Mouse (Mus musculus): ENCODE data around the gene Phf19. TPM values are rescaled to one million over a fixed set of nuclear protein-coding genes. Genes with fewer than 3 reads are reported as not detected.

The Phf19 gene
- polyA plus RNA-seq, 1 experiment from 2014 or later: 4.1 TPM

- ATAC-seq (ENCODE audit: low FRiP score, low read depth): peak; percentile 97
- Histone ChIP-seq H3K27me3 (peaks cover 15% of the 10 kb centered on the region; the same call in 1 of the 2 replicates), H3K9me3 (no peaks in the 10 kb centered on the region), H3K4me2 (replicated peaks) (peak overlapping the region; percentile 56), H3K4me3 (peak overlapping the region; percentile 30), H3K9ac (replicated peaks) (no peak overlapping the region), H3K27ac (replicated peaks) (peak overlapping the region; percentile 54), H3K4me1 (peaks cover 10% of the 10 kb centered on the region), H3K36me3 (no peaks in the 10 kb centered on the region)
- WGBS: 1% methylated on average over 34 of the region's 34 CpGs
Observed at GRCm38 (mm10) chr2:34904849-34905542, 8.8 kb downstream of the Phf19 start.

- no peak overlapping the region for H3K4me3 ChIP-seq
- no peaks in the 10 kb centered on the region for H3K36me3 ChIP-seq
- peaks cover 10% of the 10 kb centered on the region for H3K4me1 ChIP-seq
- H3K4me2 ChIP-seq (replicated peaks): peak overlapping the region; percentile 56
- 80% methylated on average over 4 of the region's 4 CpGs for WGBS
- no peak for ATAC-seq (ENCODE audit: low FRiP score, low read depth)
- no peak overlapping the region for H3K9ac ChIP-seq (replicated peaks)
- no peak overlapping the region for H3K27ac ChIP-seq (replicated peaks)
- H3K27me3 ChIP-seq: peaks cover 15% of the 10 kb centered on the region; the same call in 1 of the 2 replicates
- H3K9me3 ChIP-seq: no peaks in the 10 kb centered on the region
Observed at GRCm38 (mm10) chr2:34903652-34904405, 10.0 kb downstream of the Phf19 start.

- Histone ChIP-seq H3K27me3 (peaks cover 15% of the 10 kb centered on the region; the same call in 1 of the 2 replicates), H3K9ac (replicated peaks) (no peak overlapping the region), H3K27ac (replicated peaks) (no peak overlapping the region), H3K36me3 (no peaks in the 10 kb centered on the region), H3K4me2 (replicated peaks) (no peak overlapping the region), H3K4me1 (peaks cover 10% of the 10 kb centered on the region), H3K9me3 (no peaks in the 10 kb centered on the region), H3K4me3 (no peak overlapping the region)
- no peak for ATAC-seq (ENCODE audit: low FRiP score, low read depth)
- WGBS: 88% methylated on average over 6 of the region's 7 CpGs
Observed at GRCm38 (mm10) chr2:34903191-34903590, 10.6 kb downstream of the Phf19 start.

- no peak for ATAC-seq (ENCODE audit: low FRiP score, low read depth)
- Histone ChIP-seq H3K4me2 (replicated peaks) (no peak overlapping the region), H3K4me3 (no peak overlapping the region), H3K36me3 (no peaks in the 10 kb centered on the region), H3K9ac (replicated peaks) (no peak overlapping the region), H3K27ac (replicated peaks) (no peak overlapping the region), H3K27me3 (peaks cover 12% of the 10 kb centered on the region; the same call in 1 of the 2 replicates), H3K4me1 (peaks cover 10% of the 10 kb centered on the region), H3K9me3 (no peaks in the 10 kb centered on the region)
- 87% methylated on average over 6 of the region's 6 CpGs for WGBS
Observed at GRCm38 (mm10) chr2:34902731-34903130, 11.1 kb downstream of the Phf19 start.

GRCm38 (mm10) chr2:34901726-34902125 is 12.1 kb downstream of the Phf19 start:
- no peak overlapping the region for H3K27ac ChIP-seq (replicated peaks)
- H3K9me3 ChIP-seq: no peaks in the 10 kb centered on the region
- no peak for ATAC-seq (ENCODE audit: low FRiP score, low read depth)
- peaks cover 7% of the 10 kb centered on the region; the same call in 1 of the 2 replicates for H3K27me3 ChIP-seq
- no peak overlapping the region for H3K4me3 ChIP-seq
- H3K4me1 ChIP-seq: peaks cover 10% of the 10 kb centered on the region
- 74% methylated on average over 4 of the region's 4 CpGs for WGBS
- H3K9ac ChIP-seq (replicated peaks): no peak overlapping the region
- no peak overlapping the region for H3K4me2 ChIP-seq (replicated peaks)
- no peaks in the 10 kb centered on the region for H3K36me3 ChIP-seq

- WGBS: 85% methylated on average over 1 of the region's 1 CpGs
- no peak overlapping the region for H3K4me3 ChIP-seq
- H3K27me3 ChIP-seq: no peaks in the 10 kb centered on the region
- H3K9ac ChIP-seq (replicated peaks): no peak overlapping the region
- H3K4me1 ChIP-seq: peaks cover 8% of the 10 kb centered on the region
- no peak overlapping the region for H3K27ac ChIP-seq (replicated peaks)
- H3K36me3 ChIP-seq: no peaks in the 10 kb centered on the region
- H3K9me3 ChIP-seq: no peaks in the 10 kb centered on the region
- no peak overlapping the region for H3K4me2 ChIP-seq (replicated peaks)
- no peak for ATAC-seq (ENCODE audit: low FRiP score, low read depth)
Observed at GRCm38 (mm10) chr2:34900412-34900811, 13.4 kb downstream of the Phf19 start.

- Histone ChIP-seq H3K4me1 (peaks cover 6% of the 10 kb centered on the region), H3K27ac (replicated peaks) (no peak overlapping the region), H3K9ac (replicated peaks) (no peak overlapping the region), H3K36me3 (no peaks in the 10 kb centered on the region), H3K9me3 (no peaks in the 10 kb centered on the region), H3K4me3 (no peak overlapping the region), H3K4me2 (replicated peaks) (no peak overlapping the region), H3K27me3 (no peaks in the 10 kb centered on the region)
- WGBS: 81% methylated on average over 11 of the region's 11 CpGs
- ATAC-seq (ENCODE audit: low FRiP score, low read depth): no peak
Observed at GRCm38 (mm10) chr2:34899682-34900081, 14.1 kb downstream of the Phf19 start.

- no peak for ATAC-seq (ENCODE audit: low FRiP score, low read depth)
- no peaks in the 10 kb centered on the region for H3K9me3 ChIP-seq
- H3K4me3 ChIP-seq: no peak overlapping the region
- no peak overlapping the region for H3K4me2 ChIP-seq (replicated peaks)
- no peak overlapping the region for H3K9ac ChIP-seq (replicated peaks)
- H3K36me3 ChIP-seq: no peaks in the 10 kb centered on the region
- 24% methylated on average over 10 of the region's 10 CpGs for WGBS
- no peaks in the 10 kb centered on the region for H3K27me3 ChIP-seq
- H3K27ac ChIP-seq (replicated peaks): no peak overlapping the region
- no peaks in the 10 kb centered on the region for H3K4me1 ChIP-seq
Observed at GRCm38 (mm10) chr2:34897820-34898219, 16.0 kb downstream of the Phf19 start.

- Histone ChIP-seq H3K9ac (replicated peaks) (no peak overlapping the region), H3K4me1 (no peaks in the 10 kb centered on the region), H3K4me3 (no peak overlapping the region), H3K9me3 (no peaks in the 10 kb centered on the region), H3K27ac (replicated peaks) (no peak overlapping the region), H3K36me3 (no peaks in the 10 kb centered on the region), H3K27me3 (no peaks in the 10 kb centered on the region), H3K4me2 (replicated peaks) (no peak overlapping the region)
- no peak for ATAC-seq (ENCODE audit: low FRiP score, low read depth)
- 88% methylated on average over 17 of the region's 17 CpGs for WGBS
Observed at GRCm38 (mm10) chr2:34896821-34897460, 16.9 kb downstream of the Phf19 start.

- Histone ChIP-seq H3K27me3 (no peaks in the 10 kb centered on the region), H3K4me2 (replicated peaks) (no peak overlapping the region), H3K9me3 (no peaks in the 10 kb centered on the region), H3K4me3 (no peak overlapping the region), H3K27ac (replicated peaks) (no peak overlapping the region), H3K4me1 (no peaks in the 10 kb centered on the region), H3K9ac (replicated peaks) (0 out of 2 replicates have a peak overlapping the region, but pooled peaks have one; percentile 37), H3K36me3 (no peaks in the 10 kb centered on the region)
- WGBS: 84% methylated on average over 19 of the region's 19 CpGs
- no peak for ATAC-seq (ENCODE audit: low FRiP score, low read depth)
Observed at GRCm38 (mm10) chr2:34895503-34896113, 18.2 kb downstream of the Phf19 start.

GRCm38 (mm10) chr2:34893950-34894349 is 19.9 kb downstream of the Phf19 start:
- H3K36me3 ChIP-seq: no peaks in the 10 kb centered on the region
- no peaks in the 10 kb centered on the region for H3K27me3 ChIP-seq
- no peaks in the 10 kb centered on the region for H3K9me3 ChIP-seq
- H3K4me2 ChIP-seq (replicated peaks): no peak overlapping the region
- 79% methylated on average over 5 of the region's 5 CpGs for WGBS
- no peaks in the 10 kb centered on the region for H3K4me1 ChIP-seq
- no peak for ATAC-seq (ENCODE audit: low FRiP score, low read depth)
- H3K4me3 ChIP-seq: no peak overlapping the region
- H3K27ac ChIP-seq (replicated peaks): no peak overlapping the region
- no peak overlapping the region for H3K9ac ChIP-seq (replicated peaks)

GRCm38 (mm10) chr2:34884186-34884585 is 29.6 kb downstream of the Phf19 start:
- Histone ChIP-seq H3K4me2 (replicated peaks) (no peak overlapping the region), H3K27me3 (peaks cover 11% of the 10 kb centered on the region), H3K4me1 (no peaks in the 10 kb centered on the region), H3K4me3 (no peak overlapping the region), H3K9me3 (no peaks in the 10 kb centered on the region), H3K36me3 (no peaks in the 10 kb centered on the region), H3K9ac (replicated peaks) (no peak overlapping the region), H3K27ac (replicated peaks) (no peak overlapping the region)
- ATAC-seq (ENCODE audit: low FRiP score, low read depth): no peak
- WGBS: 68% methylated on average over 2 of the region's 2 CpGs
